Mouse (Mus musculus) liver, adult (tissue): ENCODE results near the gene Chn2.

Source experiments
- GATA4 ChIP-seq: IDR thresholded peaks from 2 replicates; pipeline ENCODE4 v1.6.1; 2014; ENCODE audit warnings: mild to moderate bottlenecking, low read length; ENCODE audit not compliant: insufficient replicate concordance

The Chn2 gene

GRCm38 (mm10) chr6:54116299-54116698 lies 76.9 kb downstream of the Chn2 start:
- no peak for TF ChIP-seq GATA4

GRCm38 (mm10) chr6:54117001-54117591 lies 77.7 kb downstream of the Chn2 start:
- no peak for TF ChIP-seq GATA4

- TF ChIP-seq GATA4, result no peak
Measured at GRCm38 (mm10) chr6:54118395-54118794, 79.0 kb downstream of the Chn2 start.

GRCm38 (mm10) chr6:54118897-54119296 lies 79.5 kb downstream of the Chn2 start:
- no peak for TF ChIP-seq GATA4

GRCm38 (mm10) chr6:54119461-54119860 lies 80.1 kb downstream of the Chn2 start:
- TF ChIP-seq GATA4, result no peak

- TF ChIP-seq GATA4, result no peak
Measured at GRCm38 (mm10) chr6:54119885-54120666, 80.7 kb downstream of the Chn2 start.

GRCm38 (mm10) chr6:54120889-54121288 lies 81.5 kb downstream of the Chn2 start:
- no peak for TF ChIP-seq GATA4

- TF ChIP-seq GATA4, result peak; percentile 78; the same call in 1 of the 2 replicates
Measured at GRCm38 (mm10) chr6:54124519-54124918, 85.2 kb downstream of the Chn2 start.

GRCm38 (mm10) chr6:54125536-54125935 lies 86.2 kb downstream of the Chn2 start:
- TF ChIP-seq GATA4, result no peak

GRCm38 (mm10) chr6:54126225-54126992 lies 87.1 kb downstream of the Chn2 start:
- no peak for TF ChIP-seq GATA4

- no peak for TF ChIP-seq GATA4
Measured at GRCm38 (mm10) chr6:54126993-54127697, 87.8 kb downstream of the Chn2 start.

GRCm38 (mm10) chr6:54128702-54129101 lies 89.3 kb downstream of the Chn2 start:
- TF ChIP-seq GATA4, result no peak

- TF ChIP-seq GATA4, result no peak
Measured at GRCm38 (mm10) chr6:54129570-54129969, 90.2 kb downstream of the Chn2 start.

- TF ChIP-seq GATA4, result no peak
Measured at GRCm38 (mm10) chr6:54130881-54131280, 91.5 kb downstream of the Chn2 start.

GRCm38 (mm10) chr6:54132576-54132975 lies 93.2 kb downstream of the Chn2 start:
- no peak for TF ChIP-seq GATA4

GRCm38 (mm10) chr6:54133231-54133630 lies 93.9 kb downstream of the Chn2 start:
- TF ChIP-seq GATA4, result no peak

- TF ChIP-seq GATA4, result no peak
Measured at GRCm38 (mm10) chr6:54138157-54138556, 98.8 kb downstream of the Chn2 start.
